Mouse (Mus musculus): ENCODE measurements around the gene Sf3a3. TPM values are rescaled to one million over a fixed set of nuclear protein-coding genes. Genes with fewer than 3 reads are reported as not detected.

Sf3a3 gene
- polyA plus RNA-seq, 1 experiment from 2014 or later = 49.4 TPM

DNA sequence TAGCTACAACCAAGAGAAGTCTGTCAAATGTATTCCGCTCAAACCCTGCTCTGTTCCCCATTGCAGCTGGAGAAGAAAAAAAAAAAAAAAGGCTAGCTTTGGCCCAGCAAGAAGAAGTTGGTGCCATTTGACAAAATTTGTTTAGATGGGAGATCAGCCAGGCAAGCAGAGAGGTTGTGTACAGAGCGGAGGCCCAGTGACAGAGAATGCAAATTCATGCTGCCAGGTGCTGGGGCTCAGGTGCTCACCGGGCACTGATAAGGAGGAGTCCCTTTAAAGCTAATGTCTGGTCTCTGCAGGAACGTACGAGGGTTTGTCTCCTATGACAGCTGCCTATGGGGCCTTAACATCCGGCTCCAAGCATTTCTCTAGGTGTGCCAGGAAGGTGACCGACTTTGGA, 32.0 kb downstream of the Sf3a3 start:
- no peak overlapping the region for H3K27ac ChIP-seq (ENCODE audit: low read length)
- no peaks in the 10 kb centered on the region for H3K9me3 ChIP-seq (replicated peaks; ENCODE audit: control insufficient read depth, low read length)
- no peak overlapping the region for H3K4me2 ChIP-seq (ENCODE audit: low read depth, low read length)
- no peak for ATAC-seq (ENCODE audit: low read depth)
- no peak overlapping the region for H3K4me3 ChIP-seq (ENCODE audit: low read depth, low read length)
- no peaks in the 10 kb centered on the region for H3K36me3 ChIP-seq (ENCODE audit: control insufficient read depth, insufficient read depth)
- WGBS (ENCODE audit: insufficient replicate concordance) = 63% methylated on average over 7 of the region's 7 CpGs
- H3K27me3 ChIP-seq (ENCODE audit: control insufficient read depth, insufficient read depth, low read depth, low read length) = no peaks in the 10 kb centered on the region
- H3K9ac ChIP-seq (ENCODE audit: low read depth, low read length) = no peak overlapping the region
- H3K4me1 ChIP-seq (ENCODE audit: control insufficient read depth, low read depth, low read length) = peaks cover 18% of the 10 kb centered on the region

DNA sequence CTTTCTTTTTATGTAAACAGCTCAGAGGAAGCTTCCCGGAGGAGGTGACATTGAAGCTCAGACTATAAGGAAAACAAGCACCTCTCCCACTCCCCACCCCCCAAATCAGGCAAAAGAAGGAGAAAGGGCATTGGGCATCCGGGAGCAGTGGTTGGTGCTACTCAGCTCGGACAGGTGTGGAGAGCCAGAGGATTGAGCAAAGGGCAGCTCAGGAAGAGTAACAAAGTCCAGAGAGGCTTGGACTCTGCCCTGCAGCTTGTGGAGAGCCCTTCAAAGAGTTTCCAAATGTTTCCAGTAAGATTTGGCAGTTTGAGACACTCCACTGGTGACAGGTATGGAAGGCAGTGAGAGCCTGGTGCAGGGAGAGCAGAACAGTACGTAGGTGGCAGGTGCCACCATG, 33.3 kb downstream of the Sf3a3 start:
- H3K27me3 ChIP-seq (ENCODE audit: control insufficient read depth, insufficient read depth, low read depth, low read length) = no peaks in the 10 kb centered on the region
- 51% methylated on average over 4 of the region's 4 CpGs for WGBS (ENCODE audit: insufficient replicate concordance)
- no peak for ATAC-seq (ENCODE audit: low read depth)
- H3K9me3 ChIP-seq (replicated peaks; ENCODE audit: control insufficient read depth, low read length) = no peaks in the 10 kb centered on the region
- no peak overlapping the region for H3K9ac ChIP-seq (ENCODE audit: low read depth, low read length)
- no peaks in the 10 kb centered on the region for H3K36me3 ChIP-seq (ENCODE audit: control insufficient read depth, insufficient read depth)
- peaks cover 19% of the 10 kb centered on the region for H3K4me1 ChIP-seq (ENCODE audit: control insufficient read depth, low read depth, low read length)
- H3K4me3 ChIP-seq (ENCODE audit: low read depth, low read length) = no peak overlapping the region
- peak overlapping the region; percentile 39; the same call in 1 of the 2 replicates for H3K27ac ChIP-seq (ENCODE audit: low read length)
- H3K4me2 ChIP-seq (ENCODE audit: low read depth, low read length) = no peak overlapping the region

- Histone ChIP-seq H3K36me3 (ENCODE audit: control insufficient read depth, insufficient read depth) (no peaks in the 10 kb centered on the region), H3K9me3 (replicated peaks; ENCODE audit: control insufficient read depth, low read length) (no peaks in the 10 kb centered on the region), H3K4me3 (ENCODE audit: low read depth, low read length) (peak overlapping the region; percentile 95), H3K27me3 (ENCODE audit: control insufficient read depth, insufficient read depth, low read depth, low read length) (no peaks in the 10 kb centered on the region), H3K4me1 (ENCODE audit: control insufficient read depth, low read depth, low read length) (peaks cover 49% of the 10 kb centered on the region), H3K4me2 (ENCODE audit: low read depth, low read length) (peak overlapping the region; percentile 89), H3K9ac (ENCODE audit: low read depth, low read length) (peak overlapping the region; percentile 94), H3K27ac (ENCODE audit: low read length) (peak overlapping the region; percentile 92)
- WGBS (ENCODE audit: insufficient replicate concordance) = under 1% methylated on average over 75 of the region's 75 CpGs
- ATAC-seq (ENCODE audit: low read depth) = peak; percentile 97
Measured at GRCm38 (mm10) chr4:124751300-124752250, 37.0 kb downstream of the Sf3a3 start.

DNA sequence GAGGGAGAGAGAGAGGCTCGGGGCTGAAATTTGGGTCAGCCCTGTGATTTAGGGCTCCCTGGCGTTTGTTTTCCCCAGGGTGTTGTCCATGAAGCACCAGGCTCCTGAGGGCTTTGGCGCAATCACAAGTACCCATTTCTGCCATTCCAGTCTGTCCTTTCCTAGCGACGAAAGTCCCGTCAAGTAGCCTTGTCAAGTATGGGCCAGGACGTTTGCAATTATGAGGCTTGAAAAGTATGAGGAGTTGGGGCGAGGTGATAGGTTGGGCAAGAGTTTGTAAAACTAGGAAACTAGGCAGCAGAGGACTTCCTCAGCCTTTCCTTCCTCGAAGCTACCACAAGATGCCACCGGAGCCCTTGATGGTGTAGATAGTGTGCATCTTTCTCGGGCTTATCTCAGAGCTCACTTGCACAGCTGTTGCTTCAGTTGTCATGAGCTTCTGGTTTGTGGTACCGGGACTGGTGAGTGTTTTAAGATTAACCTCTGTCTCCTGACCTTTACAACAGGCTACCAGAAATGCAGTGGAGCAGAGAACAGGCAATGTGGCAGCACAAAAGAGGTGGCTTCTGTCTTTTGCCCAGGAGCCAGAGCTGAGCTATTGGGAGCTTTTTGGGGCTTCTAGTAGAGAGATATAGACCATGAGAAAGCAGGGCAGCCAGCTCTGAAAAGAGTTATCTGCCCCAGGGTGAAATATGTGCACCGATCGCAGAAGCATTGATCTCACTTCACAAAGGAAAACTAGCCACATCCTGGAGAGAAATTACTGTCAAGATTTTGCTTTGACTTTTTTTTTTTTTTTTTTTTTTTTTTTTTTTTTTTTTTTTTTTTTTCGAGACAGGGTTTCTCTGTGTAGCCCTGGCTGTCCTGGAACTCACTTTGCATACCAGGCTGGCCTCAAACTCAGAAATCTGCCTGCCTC, 38.0 kb downstream of the Sf3a3 start:
- Histone ChIP-seq H3K27me3 (ENCODE audit: control insufficient read depth, insufficient read depth, low read depth, low read length) (no peaks in the 10 kb centered on the region), H3K36me3 (ENCODE audit: control insufficient read depth, insufficient read depth) (no peaks in the 10 kb centered on the region), H3K4me2 (ENCODE audit: low read depth, low read length) (peak overlapping the region; percentile 86), H3K9ac (ENCODE audit: low read depth, low read length) (peak overlapping the region; percentile 94), H3K27ac (ENCODE audit: low read length) (peak overlapping the region; percentile 92), H3K4me3 (ENCODE audit: low read depth, low read length) (peak overlapping the region; percentile 95), H3K9me3 (replicated peaks; ENCODE audit: control insufficient read depth, low read length) (no peaks in the 10 kb centered on the region), H3K4me1 (ENCODE audit: control insufficient read depth, low read depth, low read length) (peaks cover 49% of the 10 kb centered on the region)
- 2% methylated on average over 15 of the region's 15 CpGs for WGBS (ENCODE audit: insufficient replicate concordance)
- ATAC-seq (ENCODE audit: low read depth) = peak; percentile 64

GRCm38 (mm10) chr4:124755526-124755925, 41.0 kb downstream of the Sf3a3 start:
- Histone ChIP-seq H3K27ac (ENCODE audit: low read length) (peak overlapping the region; percentile 45), H3K36me3 (ENCODE audit: control insufficient read depth, insufficient read depth) (peaks cover 3% of the 10 kb centered on the region; the same call in 1 of the 2 replicates), H3K27me3 (ENCODE audit: control insufficient read depth, insufficient read depth, low read depth, low read length) (no peaks in the 10 kb centered on the region), H3K9me3 (replicated peaks; ENCODE audit: control insufficient read depth, low read length) (no peaks in the 10 kb centered on the region), H3K9ac (ENCODE audit: low read depth, low read length) (peak overlapping the region; percentile 30; the same call in 1 of the 2 replicates), H3K4me3 (ENCODE audit: low read depth, low read length) (no peak overlapping the region), H3K4me1 (ENCODE audit: control insufficient read depth, low read depth, low read length) (peaks cover 55% of the 10 kb centered on the region), H3K4me2 (ENCODE audit: low read depth, low read length) (no peak overlapping the region)
- no peak for ATAC-seq (ENCODE audit: low read depth)
- WGBS (ENCODE audit: insufficient replicate concordance) = 28% methylated on average over 7 of the region's 7 CpGs

GRCm38 (mm10) chr4:124759305-124759811, 44.8 kb downstream of the Sf3a3 start:
- no peak overlapping the region for H3K4me3 ChIP-seq (ENCODE audit: low read depth, low read length)
- peaks cover 3% of the 10 kb centered on the region; the same call in 1 of the 2 replicates for H3K36me3 ChIP-seq (ENCODE audit: control insufficient read depth, insufficient read depth)
- H3K27me3 ChIP-seq (ENCODE audit: control insufficient read depth, insufficient read depth, low read depth, low read length) = no peaks in the 10 kb centered on the region
- H3K4me2 ChIP-seq (ENCODE audit: low read depth, low read length) = no peak overlapping the region
- H3K9ac ChIP-seq (ENCODE audit: low read depth, low read length) = no peak overlapping the region
- WGBS (ENCODE audit: insufficient replicate concordance) = 33% methylated on average over 7 of the region's 7 CpGs
- H3K4me1 ChIP-seq (ENCODE audit: control insufficient read depth, low read depth, low read length) = peaks cover 29% of the 10 kb centered on the region
- H3K9me3 ChIP-seq (replicated peaks; ENCODE audit: control insufficient read depth, low read length) = no peaks in the 10 kb centered on the region
- peak overlapping the region; percentile 26; the same call in 1 of the 2 replicates for H3K27ac ChIP-seq (ENCODE audit: low read length)
- ATAC-seq (ENCODE audit: low read depth) = peak; percentile 49; the same call in 1 of the 2 replicates

DNA sequence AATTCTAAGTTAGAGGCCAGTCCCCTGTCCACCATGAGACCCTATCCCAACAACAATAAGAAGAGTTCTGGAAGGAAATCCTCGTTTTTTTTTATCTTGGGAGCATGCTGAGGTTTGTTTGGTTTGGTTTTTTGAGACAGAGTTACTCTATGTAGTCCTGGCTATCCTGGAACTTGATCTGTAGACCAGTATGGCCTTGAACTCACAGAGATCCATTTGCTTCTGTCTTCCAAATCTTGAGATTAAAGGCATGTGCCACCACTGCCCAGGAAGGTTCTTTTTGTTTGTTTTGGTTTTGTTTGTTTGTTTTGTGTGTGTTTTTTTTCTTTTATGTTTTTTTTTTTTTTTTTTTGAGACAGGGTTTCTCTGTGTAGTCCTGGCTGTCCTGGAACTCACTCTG, 46.6 kb downstream of the Sf3a3 start:
- H3K9me3 ChIP-seq (replicated peaks; ENCODE audit: control insufficient read depth, low read length) = no peaks in the 10 kb centered on the region
- peaks cover 23% of the 10 kb centered on the region for H3K4me1 ChIP-seq (ENCODE audit: control insufficient read depth, low read depth, low read length)
- no peak overlapping the region for H3K4me3 ChIP-seq (ENCODE audit: low read depth, low read length)
- WGBS (ENCODE audit: insufficient replicate concordance) = 23% methylated on average over 1 of the region's 1 CpGs
- ATAC-seq (ENCODE audit: low read depth) = no peak
- H3K27ac ChIP-seq (ENCODE audit: low read length) = no peak overlapping the region
- H3K9ac ChIP-seq (ENCODE audit: low read depth, low read length) = no peak overlapping the region
- H3K4me2 ChIP-seq (ENCODE audit: low read depth, low read length) = no peak overlapping the region
- peaks cover 3% of the 10 kb centered on the region; the same call in 1 of the 2 replicates for H3K36me3 ChIP-seq (ENCODE audit: control insufficient read depth, insufficient read depth)
- H3K27me3 ChIP-seq (ENCODE audit: control insufficient read depth, insufficient read depth, low read depth, low read length) = no peaks in the 10 kb centered on the region

- ATAC-seq (ENCODE audit: low read depth) = no peak
- WGBS (ENCODE audit: insufficient replicate concordance) = 73% methylated on average over 6 of the region's 6 CpGs
- peaks cover 36% of the 10 kb centered on the region for H3K4me1 ChIP-seq (ENCODE audit: control insufficient read depth, low read depth, low read length)
- no peaks in the 10 kb centered on the region for H3K27me3 ChIP-seq (ENCODE audit: control insufficient read depth, insufficient read depth, low read depth, low read length)
- H3K4me2 ChIP-seq (ENCODE audit: low read depth, low read length) = no peak overlapping the region
- H3K36me3 ChIP-seq (ENCODE audit: control insufficient read depth, insufficient read depth) = peaks cover 3% of the 10 kb centered on the region; the same call in 1 of the 2 replicates
- H3K9me3 ChIP-seq (replicated peaks; ENCODE audit: control insufficient read depth, low read length) = no peaks in the 10 kb centered on the region
- no peak overlapping the region for H3K9ac ChIP-seq (ENCODE audit: low read depth, low read length)
- H3K4me3 ChIP-seq (ENCODE audit: low read depth, low read length) = no peak overlapping the region
- H3K27ac ChIP-seq (ENCODE audit: low read length) = no peak overlapping the region
Measured at GRCm38 (mm10) chr4:124762858-124763452, 48.4 kb downstream of the Sf3a3 start.
